Mouse (Mus musculus) lung, embryonic 15.5 days (tissue): Measurements from ENCODE around the gene Ank. TPM values are rescaled to one million over a fixed set of nuclear protein-coding genes. Genes with fewer than 3 reads are reported as not detected.

Source experiments
- ATAC-seq: fragments of 200-750 bp; cut with Nextera tagmentation; 2 replicates; pipeline ENCODE4 v1.8.0; 2017; ENCODE audit warnings: moderate number of reproducible peaks, borderline replicate concordance; ENCODE audit not compliant: low FRiP score, low TSS enrichment; ENCODE audit errors: extremely low read depth
- H3K27ac ChIP-seq: fragments of 300-500 bp; sonication (generic); 2 replicates; pipeline ENCODE4 v1.5.1; 2015; ENCODE audit warnings: moderate library complexity, mild to moderate bottlenecking, inconsistent platforms
- H3K27me3 ChIP-seq: fragments of 300-500 bp; sonication (generic); 2 replicates; pipeline ENCODE4 v1.6.1; 2015; ENCODE audit warnings: inconsistent platforms
- H3K36me3 ChIP-seq: fragments of 300-500 bp; sonication (generic); 2 replicates; pipeline ENCODE4 v1.6.1; 2015; ENCODE audit warnings: inconsistent platforms
- H3K4me1 ChIP-seq: fragments of 300-500 bp; sonication (generic); 2 replicates; pipeline ENCODE4 v1.6.1; 2015; ENCODE audit warnings: inconsistent platforms
- H3K4me2 ChIP-seq: fragments of 300-500 bp; sonication (generic); 2 replicates; pipeline ENCODE4 v1.6.1; 2015; ENCODE audit warnings: inconsistent platforms, mild to moderate bottlenecking, moderate library complexity
- H3K4me3 ChIP-seq: fragments of 300-500 bp; sonication (generic); 2 replicates; pipeline ENCODE4 v1.5.1; 2015; ENCODE audit warnings: mild to moderate bottlenecking, inconsistent platforms
- H3K9ac ChIP-seq: fragments of 300-500 bp; sonication (generic); 2 replicates; pipeline ENCODE4 v1.6.1; 2015; ENCODE audit warnings: inconsistent platforms
- H3K9me3 ChIP-seq: fragments of 300-500 bp; sonication (generic); 2 replicates; pipeline ENCODE4 v1.6.1; 2016; ENCODE audit warnings: inconsistent platforms
- WGBS: fragments of 180-500 bp; shearing (Covaris S2); methylation state at CpG from one replicate; pipeline ENCODE4 v1.1.7; 2015; 5-methylcytosine and 5-hydroxymethylcytosine counted together
- microRNA-seq: library from miRNA; unstranded; fragments of <30 nt; microRNA quantifications from one replicate; pipeline ENCODE4, GENCODE M21; 2016
- polyA plus RNA-seq: library from polyadenylated mRNA; unstranded; fragments of >200 nt; fragmentation: Nextera tagmentation; extraction: Ambion mirVana; gene quantifications from 2 replicates; pipeline ENCODE4 v1.2.1, GENCODE M21; 2015

The Ank gene
- polyA plus RNA-seq, 1 experiment from 2014 or later = 8.0 TPM

- Histone ChIP-seq H3K9me3 (no peaks in the 10 kb centered on the region), H3K27me3 (no peaks in the 10 kb centered on the region), H3K4me2 (no peak overlapping the region), H3K27ac (no peak overlapping the region), H3K4me1 (no peaks in the 10 kb centered on the region), H3K4me3 (no peak overlapping the region), H3K36me3 (no peaks in the 10 kb centered on the region), H3K9ac (no peak overlapping the region)
- no peak for ATAC-seq
- 40% methylated on average over 12 of the region's 12 CpGs for WGBS
Measured at GRCm38 (mm10) chr15:27641171-27641570, 174.7 kb downstream of the Ank start.

DNA sequence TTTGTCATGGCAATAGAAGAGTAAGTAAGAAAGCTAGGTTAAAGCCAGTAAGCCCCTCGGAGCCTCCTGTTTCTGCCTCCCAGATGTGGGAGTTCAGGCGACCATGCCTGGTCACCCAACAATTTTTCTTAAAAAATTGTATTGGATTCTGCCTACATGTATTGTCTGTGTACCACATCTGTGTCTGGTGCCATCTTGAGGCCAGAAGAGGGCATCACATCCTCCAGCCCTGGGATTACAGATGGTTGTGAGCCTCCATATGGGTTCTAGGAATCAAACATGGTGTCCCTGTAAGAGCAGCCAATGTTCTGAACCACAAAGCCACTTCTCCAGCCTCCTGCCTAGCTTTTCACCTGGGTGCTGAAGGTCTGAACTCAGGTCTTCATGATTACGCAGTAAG is 176.4 kb downstream of the Ank start:
- 80% methylated on average over 3 of the region's 3 CpGs for WGBS
- Histone ChIP-seq H3K4me3 (no peak overlapping the region), H3K9ac (no peak overlapping the region), H3K4me2 (no peak overlapping the region), H3K4me1 (no peaks in the 10 kb centered on the region), H3K36me3 (no peaks in the 10 kb centered on the region), H3K9me3 (no peaks in the 10 kb centered on the region), H3K27me3 (no peaks in the 10 kb centered on the region), H3K27ac (no peak overlapping the region)
- no peak for ATAC-seq

Small RNAs within 50 kb of the gene (microRNA-seq; reads per million reads assigned to microRNA genes)
- not detected for gene Mir7117

Other genes with a start within 250 kb of the Ank start
- gene Otulin, start 164.0 kb downstream of the Ank start, polyA plus RNA-seq = 29.4 and 32.2 TPM in 2 replicates
- 21.5 and 22.1 TPM in 2 replicates for gene Otulinl, start 214.9 kb downstream of the Ank start, polyA plus RNA-seq